Mouse (Mus musculus) limb, embryonic 15.5 days (tissue): Measurements from ENCODE around the gene Phldb2. TPM values are rescaled to one million over a fixed set of nuclear protein-coding genes. Genes with fewer than 3 reads are reported as not detected.

Experiments used
- ATAC-seq: fragments of 200-750 bp; cut with Nextera tagmentation; 2 replicates; pipeline ENCODE4 v1.8.0; 2017; ENCODE audit warnings: low read depth, moderate TSS enrichment; ENCODE audit not compliant: insufficient number of reproducible peaks, low FRiP score, low TSS enrichment
- H3K27ac ChIP-seq: fragments of 300-500 bp; sonication (generic); 2 replicates; pipeline ENCODE4 v1.5.1; 2015; ENCODE audit warnings: moderate library complexity, mild to moderate bottlenecking, inconsistent platforms
- H3K27me3 ChIP-seq: fragments of 300-500 bp; sonication (generic); 2 replicates; pipeline ENCODE4 v1.6.1; 2015; ENCODE audit warnings: inconsistent platforms
- H3K36me3 ChIP-seq: fragments of 300-500 bp; sonication (generic); 2 replicates; pipeline ENCODE4 v1.6.1; 2015; ENCODE audit warnings: inconsistent platforms
- H3K4me1 ChIP-seq: fragments of 300-500 bp; sonication (generic); 2 replicates; pipeline ENCODE4 v1.6.1; 2015; ENCODE audit warnings: inconsistent platforms
- H3K4me2 ChIP-seq: fragments of 300-500 bp; sonication (generic); 2 replicates; pipeline ENCODE4 v1.6.1; 2015; ENCODE audit warnings: mild to moderate bottlenecking, inconsistent platforms
- H3K4me3 ChIP-seq: fragments of 300-500 bp; sonication (generic); 2 replicates; pipeline ENCODE4 v1.5.1; 2015; ENCODE audit warnings: mild to moderate bottlenecking, inconsistent platforms
- H3K9ac ChIP-seq: fragments of 300-500 bp; sonication (generic); 2 replicates; pipeline ENCODE4 v1.6.1; 2015; ENCODE audit warnings: inconsistent platforms
- H3K9me3 ChIP-seq: fragments of 300-500 bp; sonication (generic); 2 replicates; pipeline ENCODE4 v1.6.1; 2016; ENCODE audit warnings: inconsistent platforms
- WGBS: fragments of 180-500 bp; shearing (Covaris S2); methylation state at CpG from one replicate; pipeline ENCODE4 v1.1.7; 2015; 5-methylcytosine and 5-hydroxymethylcytosine counted together
- polyA plus RNA-seq: library from polyadenylated mRNA; unstranded; fragments of >200 nt; fragmentation: Nextera tagmentation; extraction: Ambion mirVana; gene quantifications from 2 replicates; pipeline ENCODE4 v1.2.1, GENCODE M21; 2015

Phldb2 gene
- polyA plus RNA-seq, 1 experiment from 2014 or later = 62.6 TPM

GRCm38 (mm10) chr16:45923731-45924424 is 29.5 kb downstream of the Phldb2 start:
- peak overlapping the region; percentile 81 for H3K27ac ChIP-seq

DNA sequence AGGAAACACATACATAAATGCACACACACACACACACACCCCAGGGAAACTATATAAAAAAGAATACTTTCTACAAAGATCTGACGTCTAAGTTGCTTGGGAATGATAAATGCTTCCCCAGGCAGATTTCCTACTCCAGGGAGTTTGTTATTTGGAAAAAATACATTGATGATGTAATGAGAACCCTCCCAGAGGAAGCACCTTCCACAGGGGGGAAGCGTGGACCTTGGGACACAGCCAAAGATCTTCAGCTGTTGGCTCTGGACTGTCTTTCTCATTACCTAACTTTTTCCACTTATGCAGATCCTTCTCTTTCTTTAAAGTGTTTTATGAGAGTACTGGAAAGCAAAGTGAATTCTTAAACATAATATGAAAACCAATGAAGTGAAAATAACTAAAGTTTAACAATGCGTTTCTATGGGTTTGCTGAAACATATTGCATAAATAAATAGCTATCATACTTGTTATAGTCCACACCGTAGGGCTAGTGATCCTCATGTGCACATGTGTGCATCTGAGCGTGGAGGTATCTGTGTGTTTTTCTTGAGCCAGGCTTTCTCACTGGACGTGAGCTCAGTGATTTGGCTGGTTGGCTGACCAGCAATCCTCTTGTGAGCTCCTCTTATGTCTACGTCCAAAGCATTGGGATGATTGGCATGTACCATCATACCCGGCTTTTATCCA is 30.7 kb downstream of the Phldb2 start:
- 40% methylated on average over 8 of the region's 8 CpGs for WGBS
- Histone ChIP-seq H3K36me3 (no peaks in the 10 kb centered on the region), H3K27ac (peak overlapping the region; percentile 81), H3K9me3 (no peaks in the 10 kb centered on the region), H3K4me2 (no peak overlapping the region), H3K4me3 (no peak overlapping the region), H3K27me3 (no peaks in the 10 kb centered on the region), H3K4me1 (peaks cover 34% of the 10 kb centered on the region), H3K9ac (no peak overlapping the region)
- peak; percentile 77 for ATAC-seq

More at GRCm38 (mm10) chr16:45923731-45924424, 29.5 kb downstream of the Phldb2 start:
- Histone ChIP-seq H3K36me3 (no peaks in the 10 kb centered on the region), H3K4me2 (no peak overlapping the region), H3K4me1 (peaks cover 34% of the 10 kb centered on the region), H3K9me3 (no peaks in the 10 kb centered on the region), H3K4me3 (no peak overlapping the region), H3K27me3 (no peaks in the 10 kb centered on the region), H3K9ac (no peak overlapping the region)
- peak; percentile 42; the same call in 1 of the 2 replicates for ATAC-seq
- 31% methylated on average over 6 of the region's 6 CpGs for WGBS

GRCm38 (mm10) chr16:45919572-45919971 is 33.8 kb downstream of the Phldb2 start:
- H3K4me1 ChIP-seq = peaks cover 31% of the 10 kb centered on the region
- no peak overlapping the region for H3K9ac ChIP-seq
- WGBS = 44% methylated on average over 8 of the region's 8 CpGs
- H3K4me2 ChIP-seq = no peak overlapping the region
- no peak overlapping the region for H3K4me3 ChIP-seq
- no peak for ATAC-seq
- no peaks in the 10 kb centered on the region for H3K27me3 ChIP-seq
- no peak overlapping the region for H3K27ac ChIP-seq
- H3K36me3 ChIP-seq = no peaks in the 10 kb centered on the region
- no peaks in the 10 kb centered on the region for H3K9me3 ChIP-seq

GRCm38 (mm10) chr16:45903595-45903994 is 49.8 kb downstream of the Phldb2 start:
- Histone ChIP-seq H3K9ac (no peak overlapping the region), H3K4me2 (no peak overlapping the region), H3K4me1 (no peaks in the 10 kb centered on the region), H3K27me3 (no peaks in the 10 kb centered on the region), H3K36me3 (no peaks in the 10 kb centered on the region), H3K4me3 (no peak overlapping the region), H3K27ac (no peak overlapping the region), H3K9me3 (no peaks in the 10 kb centered on the region)
- WGBS = 72% methylated on average over 8 of the region's 8 CpGs
- no peak for ATAC-seq

DNA sequence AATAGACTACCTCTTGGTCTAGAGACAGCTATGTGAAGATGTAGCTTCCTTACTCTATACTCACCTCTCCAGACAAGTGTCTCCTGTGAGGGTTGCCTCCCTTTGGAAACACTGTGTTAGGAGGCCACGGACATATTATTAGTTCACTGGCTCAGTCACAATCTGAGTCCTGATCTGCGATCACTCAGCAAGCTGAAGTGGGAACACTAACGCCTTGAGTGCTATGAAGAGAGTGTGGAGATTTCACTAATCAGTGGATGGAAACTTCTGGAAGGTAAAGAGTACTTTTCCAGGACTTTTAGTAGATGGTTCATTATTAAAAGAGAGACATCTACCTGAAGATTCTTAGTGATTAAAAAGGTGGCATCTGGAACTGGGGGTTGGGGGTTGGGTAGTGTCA is 54.9 kb downstream of the Phldb2 start:
- Histone ChIP-seq H3K27ac (no peak overlapping the region), H3K4me2 (no peak overlapping the region), H3K4me3 (no peak overlapping the region), H3K4me1 (peaks cover 7% of the 10 kb centered on the region), H3K9me3 (no peaks in the 10 kb centered on the region), H3K36me3 (no peaks in the 10 kb centered on the region), H3K27me3 (no peaks in the 10 kb centered on the region), H3K9ac (no peak overlapping the region)
- WGBS = 81% methylated on average over 3 of the region's 3 CpGs
- no peak for ATAC-seq

DNA sequence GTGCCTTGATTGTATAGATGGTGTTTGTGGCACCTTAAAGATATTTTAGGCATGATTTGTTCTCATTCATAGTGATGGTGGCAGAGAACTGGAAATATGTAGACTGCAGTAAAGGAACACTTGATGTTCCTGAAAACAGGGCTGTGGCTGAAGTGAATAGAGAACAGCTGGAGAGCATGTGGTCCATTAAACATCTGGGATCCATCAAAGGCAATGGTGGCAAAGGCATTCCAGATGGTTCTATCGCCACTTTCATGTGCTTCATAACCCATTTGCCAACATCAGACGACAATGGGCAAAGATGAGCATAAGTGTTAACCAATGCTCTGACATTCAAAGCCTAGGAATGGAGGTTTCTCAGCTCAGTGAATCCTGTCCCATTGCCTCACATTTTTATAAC is 56.8 kb downstream of the Phldb2 start:
- no peak for ATAC-seq
- WGBS = 27% methylated on average over 2 of the region's 2 CpGs

DNA sequence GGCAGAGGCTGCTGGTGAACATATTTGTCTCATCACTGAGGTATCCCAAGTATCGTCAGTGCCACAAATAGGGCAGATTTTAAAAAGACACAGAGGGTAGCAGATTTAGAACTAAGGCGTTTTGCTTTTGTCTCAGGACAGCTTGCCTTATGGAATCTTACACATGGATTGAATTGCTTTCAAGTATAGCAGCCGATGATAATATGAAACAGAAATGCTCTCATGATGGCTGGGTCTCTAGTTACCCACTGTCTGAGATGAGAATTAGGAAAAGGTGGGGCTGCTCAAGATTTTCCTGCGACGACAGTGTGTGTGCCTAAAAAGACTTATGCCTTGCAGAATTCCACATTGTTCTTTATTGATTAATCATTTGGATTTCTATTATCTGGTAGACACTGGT is 58.4 kb downstream of the Phldb2 start:
- 0 out of 2 replicates have a peak overlapping the region, but pooled peaks have one; percentile 47 for H3K27ac ChIP-seq
- WGBS = 44% methylated on average over 5 of the region's 5 CpGs
- ATAC-seq = no peak

More for the DNA sequence above, 56.8 kb downstream of the Phldb2 start:
- Histone ChIP-seq H3K4me3 (no peak overlapping the region), H3K27me3 (no peaks in the 10 kb centered on the region), H3K36me3 (no peaks in the 10 kb centered on the region), H3K4me1 (peaks cover 13% of the 10 kb centered on the region), H3K27ac (no peak overlapping the region), H3K4me2 (no peak overlapping the region), H3K9ac (no peak overlapping the region), H3K9me3 (no peaks in the 10 kb centered on the region)

DNA sequence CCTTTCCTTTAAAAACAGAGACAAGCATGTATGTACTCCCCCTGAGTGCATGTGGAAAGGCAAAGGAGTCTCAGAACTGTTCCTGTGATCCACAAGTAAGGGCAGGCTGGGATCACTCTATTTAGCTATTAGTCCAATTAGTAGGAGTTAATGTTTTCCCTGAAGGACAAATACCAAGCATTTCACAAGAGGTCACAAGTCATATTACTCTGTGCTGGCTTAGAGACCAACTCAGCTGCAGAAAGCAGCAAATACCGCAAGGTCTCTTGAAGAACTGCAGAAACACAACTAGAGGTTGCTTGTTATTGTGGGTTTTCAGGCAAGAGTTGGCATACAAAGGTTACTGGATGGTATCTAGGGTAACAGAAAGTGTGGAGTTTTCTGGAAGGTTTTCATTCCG is 59.6 kb downstream of the Phldb2 start:
- Histone ChIP-seq H3K27me3 (no peaks in the 10 kb centered on the region), H3K27ac (no peak overlapping the region), H3K9me3 (no peaks in the 10 kb centered on the region), H3K9ac (no peak overlapping the region), H3K4me1 (peaks cover 18% of the 10 kb centered on the region), H3K36me3 (no peaks in the 10 kb centered on the region), H3K4me2 (no peak overlapping the region), H3K4me3 (no peak overlapping the region)
- WGBS = 76% methylated on average over 2 of the region's 2 CpGs
- no peak for ATAC-seq

More for the DNA sequence above, 58.4 kb downstream of the Phldb2 start:
- H3K27me3 ChIP-seq = no peaks in the 10 kb centered on the region
- no peak overlapping the region for H3K4me2 ChIP-seq
- H3K4me1 ChIP-seq = peaks cover 18% of the 10 kb centered on the region
- no peaks in the 10 kb centered on the region for H3K9me3 ChIP-seq
- H3K36me3 ChIP-seq = no peaks in the 10 kb centered on the region
- H3K9ac ChIP-seq = no peak overlapping the region
- H3K4me3 ChIP-seq = no peak overlapping the region

- Histone ChIP-seq H3K4me1 (peaks cover 18% of the 10 kb centered on the region), H3K4me3 (no peak overlapping the region), H3K9me3 (no peaks in the 10 kb centered on the region), H3K27me3 (no peaks in the 10 kb centered on the region), H3K4me2 (no peak overlapping the region), H3K36me3 (no peaks in the 10 kb centered on the region), H3K9ac (no peak overlapping the region), H3K27ac (peak overlapping the region; percentile 61; the same call in 1 of the 2 replicates)
- 7% methylated on average over 1 of the region's 1 CpGs for WGBS
- ATAC-seq = peak; percentile 52; the same call in 1 of the 2 replicates
These were observed 60.5 kb downstream of the Phldb2 start for GRCm38 (mm10) chr16:45892928-45893327.

GRCm38 (mm10) chr16:45890471-45891200 is 62.8 kb downstream of the Phldb2 start:
- Histone ChIP-seq H3K9me3 (no peaks in the 10 kb centered on the region), H3K4me2 (no peak overlapping the region), H3K9ac (no peak overlapping the region), H3K4me3 (no peak overlapping the region), H3K4me1 (peaks cover 16% of the 10 kb centered on the region), H3K27ac (no peak overlapping the region), H3K27me3 (no peaks in the 10 kb centered on the region), H3K36me3 (no peaks in the 10 kb centered on the region)
- 68% methylated on average over 4 of the region's 4 CpGs for WGBS
- ATAC-seq = no peak

DNA sequence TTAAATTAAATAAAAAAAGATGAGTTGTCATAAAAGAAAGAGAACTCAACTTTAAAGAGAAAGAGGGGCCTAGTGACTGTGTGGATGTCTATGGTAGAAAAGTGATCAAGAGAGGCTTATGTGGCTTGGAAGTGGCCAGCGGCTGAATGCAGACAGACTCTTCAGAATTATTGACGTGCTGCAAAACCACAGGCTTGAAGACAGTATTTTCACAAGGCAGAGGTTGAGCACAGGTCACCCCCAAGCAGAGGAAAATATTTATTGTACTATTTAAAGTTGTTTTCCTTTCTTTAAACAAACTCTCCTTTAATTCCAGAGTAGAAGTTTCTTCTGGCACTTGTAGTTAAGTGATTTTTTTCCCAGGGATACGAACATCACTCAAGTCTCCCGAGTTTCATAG is 63.8 kb downstream of the Phldb2 start:
- Histone ChIP-seq H3K4me2 (no peak overlapping the region), H3K9me3 (no peaks in the 10 kb centered on the region), H3K4me3 (no peak overlapping the region), H3K36me3 (no peaks in the 10 kb centered on the region), H3K9ac (no peak overlapping the region), H3K4me1 (peaks cover 16% of the 10 kb centered on the region), H3K27me3 (no peaks in the 10 kb centered on the region), H3K27ac (no peak overlapping the region)
- no peak for ATAC-seq
- WGBS = 49% methylated on average over 4 of the region's 4 CpGs

GRCm38 (mm10) chr16:45886599-45886998 is 66.8 kb downstream of the Phldb2 start:
- 54% methylated on average over 5 of the region's 5 CpGs for WGBS
- Histone ChIP-seq H3K4me1 (peaks cover 6% of the 10 kb centered on the region), H3K27me3 (no peaks in the 10 kb centered on the region), H3K4me3 (no peak overlapping the region), H3K9me3 (no peaks in the 10 kb centered on the region), H3K9ac (no peak overlapping the region), H3K27ac (no peak overlapping the region), H3K36me3 (no peaks in the 10 kb centered on the region), H3K4me2 (no peak overlapping the region)
- ATAC-seq = no peak
